Mouse (Mus musculus): ENCODE results near the gene Zfp354b. TPM values are rescaled to one million over a fixed set of nuclear protein-coding genes. Genes with fewer than 3 reads are reported as not detected.

Zfp354b gene
- polyA plus RNA-seq, 1 experiment from 2014 or later: 0.60 TPM

GRCm38 (mm10) chr11:50886231-50886932 lies 45.1 kb downstream of the Zfp354b start:
- Histone ChIP-seq H3K9ac (peak overlapping the region; percentile 72; the same call in 1 of the 2 replicates), H3K36me3 (peaks cover 22% of the 10 kb centered on the region), H3K4me1 (replicated peaks) (peaks cover 3% of the 10 kb centered on the region; the same call in 1 of the 2 replicates), H3K27ac (ENCODE audit: poor library complexity, severe bottlenecking) (no peak overlapping the region), H3K4me3 (peak overlapping the region; percentile 50), H3K9me3 (replicated peaks) (peaks cover 6% of the 10 kb centered on the region; the same call in 1 of the 2 replicates), H3K4me2 (peak overlapping the region; percentile 69), H3K27me3 (replicated peaks) (no peaks in the 10 kb centered on the region)
- no peak for ATAC-seq (ENCODE audit: insufficient number of reproducible peaks, low FRiP score)
- 55% methylated on average over 8 of the region's 8 CpGs for WGBS

GRCm38 (mm10) chr11:50883756-50884155 lies 47.7 kb downstream of the Zfp354b start:
- WGBS: 66% methylated on average over 3 of the region's 3 CpGs
- Histone ChIP-seq H3K4me2 (no peak overlapping the region), H3K9me3 (replicated peaks) (peaks cover 2% of the 10 kb centered on the region; the same call in 1 of the 2 replicates), H3K4me1 (replicated peaks) (peaks cover 3% of the 10 kb centered on the region; the same call in 1 of the 2 replicates), H3K36me3 (peaks cover 42% of the 10 kb centered on the region), H3K27ac (ENCODE audit: poor library complexity, severe bottlenecking) (no peak overlapping the region), H3K4me3 (no peak overlapping the region), H3K9ac (no peak overlapping the region), H3K27me3 (replicated peaks) (no peaks in the 10 kb centered on the region)
- ATAC-seq (ENCODE audit: insufficient number of reproducible peaks, low FRiP score): no peak

- ATAC-seq (ENCODE audit: insufficient number of reproducible peaks, low FRiP score): no peak
- 71% methylated on average over 3 of the region's 3 CpGs for WGBS
- H3K27ac ChIP-seq (ENCODE audit: poor library complexity, severe bottlenecking): no peak overlapping the region
- no peaks in the 10 kb centered on the region for H3K27me3 ChIP-seq (replicated peaks)
- no peak overlapping the region for H3K4me3 ChIP-seq
- H3K9ac ChIP-seq: no peak overlapping the region
- peaks cover 85% of the 10 kb centered on the region for H3K36me3 ChIP-seq
- H3K9me3 ChIP-seq (replicated peaks): peaks cover 32% of the 10 kb centered on the region
- H3K4me2 ChIP-seq: no peak overlapping the region
- H3K4me1 ChIP-seq (replicated peaks): no peaks in the 10 kb centered on the region
Observed at GRCm38 (mm10) chr11:50878641-50879040, 52.8 kb downstream of the Zfp354b start.

Other genes starting within 250 kb of the Zfp354b start
- gene Zfp354c, start 103.9 kb downstream of the Zfp354b start, polyA plus RNA-seq (2016; fragmentation: Nextera tagmentation; extraction: Ambion mirVana): 18.3 and 21.0 TPM in 2 replicates
- 0.30 and 0.47 TPM in 2 replicates for gene Zfp879, start 90.1 kb downstream of the Zfp354b start, polyA plus RNA-seq (2016; fragmentation: Nextera tagmentation; extraction: Ambion mirVana)
- 0.10 TPM in 1 of 2 replicates, not detected in the other for gene Grm6, start 80.9 kb downstream of the Zfp354b start, polyA plus RNA-seq (2016; fragmentation: Nextera tagmentation; extraction: Ambion mirVana)
- gene Zfp454, start 44.0 kb downstream of the Zfp354b start, polyA plus RNA-seq (2016; fragmentation: Nextera tagmentation; extraction: Ambion mirVana): 2.8 and 2.9 TPM in 2 replicates
- 6.7 and 8.1 TPM in 2 replicates for gene Zfp2, start 15.5 kb downstream of the Zfp354b start, polyA plus RNA-seq (2016; fragmentation: Nextera tagmentation; extraction: Ambion mirVana)
- gene 4933414I15Rik, start 12.1 kb upstream of the Zfp354b start, polyA plus RNA-seq (2016; fragmentation: Nextera tagmentation; extraction: Ambion mirVana): not detected in 2 replicates
- not detected in 2 replicates for gene Prop1, start 22.1 kb upstream of the Zfp354b start, polyA plus RNA-seq (2016; fragmentation: Nextera tagmentation; extraction: Ambion mirVana)
- not detected in 2 replicates for gene Olfr1378, start 34.9 kb upstream of the Zfp354b start, polyA plus RNA-seq (2016; fragmentation: Nextera tagmentation; extraction: Ambion mirVana)
- gene Olfr1377, start 50.3 kb upstream of the Zfp354b start, polyA plus RNA-seq (2016; fragmentation: Nextera tagmentation; extraction: Ambion mirVana): not detected in 2 replicates
- not detected in 2 replicates for gene Olfr51, start 72.0 kb upstream of the Zfp354b start, polyA plus RNA-seq (2016; fragmentation: Nextera tagmentation; extraction: Ambion mirVana)
- not detected in 2 replicates for gene Olfr54, start 82.6 kb upstream of the Zfp354b start, polyA plus RNA-seq (2016; fragmentation: Nextera tagmentation; extraction: Ambion mirVana)
- not detected in 2 replicates for gene Olfr1375, start 116.5 kb upstream of the Zfp354b start, polyA plus RNA-seq (2016; fragmentation: Nextera tagmentation; extraction: Ambion mirVana)
- gene Zfp354a, start 127.6 kb upstream of the Zfp354b start, polyA plus RNA-seq (2016; fragmentation: Nextera tagmentation; extraction: Ambion mirVana): 5.4 and 6.4 TPM in 2 replicates